Mouse (Mus musculus) midbrain, postnatal 0 days (tissue): ENCODE results near the gene Lhfpl2. TPM values are rescaled to one million over a fixed set of nuclear protein-coding genes. Genes with fewer than 3 reads are reported as not detected.

Source experiments
- ATAC-seq: fragments of 200-750 bp; cut with Nextera tagmentation; 2 replicates; pipeline ENCODE4 v1.8.0; 2017; ENCODE audit warnings: moderate number of reproducible peaks, mild to moderate bottlenecking, moderate TSS enrichment, moderate library complexity; ENCODE audit not compliant: low FRiP score
- DNase-seq: peaks from one replicate; pipeline ENCODE4 v3.0.0-alpha.2; 2015; ENCODE audit warnings: low spot score
- H3K27ac ChIP-seq: fragments of 300-500 bp; sonication (generic); 2 replicates; pipeline ENCODE4 v1.5.1; 2014; ENCODE audit warnings: low read depth, mild to moderate bottlenecking, low read length, mixed read lengths
- H3K27me3 ChIP-seq: fragments of 300-500 bp; sonication (generic); 2 replicates; pipeline ENCODE4 v1.6.1; 2014; ENCODE audit warnings: low read length, control low read depth, mixed read lengths; ENCODE audit not compliant: insufficient read depth
- H3K36me3 ChIP-seq: fragments of 300-500 bp; sonication (generic); 2 replicates; pipeline ENCODE4 v1.6.1; 2014; ENCODE audit warnings: low read length, control low read depth, mixed read lengths; ENCODE audit not compliant: insufficient read depth
- H3K4me1 ChIP-seq: fragments of 300-500 bp; sonication (generic); 2 replicates; pipeline ENCODE4 v1.6.1; 2014; ENCODE audit warnings: mild to moderate bottlenecking, control low read depth, antibody characterized with exemption, low read length, mixed read lengths; ENCODE audit not compliant: insufficient read depth
- H3K4me2 ChIP-seq: fragments of 300-500 bp; sonication (generic); 2 replicates; pipeline ENCODE4 v1.6.1; 2014; ENCODE audit warnings: low read depth, mild to moderate bottlenecking, low read length, mixed read lengths; ENCODE audit not compliant: poor library complexity, severe bottlenecking
- H3K4me3 ChIP-seq: fragments of 300-500 bp; sonication (generic); 2 replicates; pipeline ENCODE4 v1.5.1; 2014; ENCODE audit warnings: low read depth, mild to moderate bottlenecking, low read length, moderate library complexity
- H3K9ac ChIP-seq: fragments of 300-500 bp; sonication (generic); replicated peaks from 2 replicates; pipeline ENCODE4 v1.6.1; 2014; ENCODE audit warnings: mild to moderate bottlenecking, low read length, moderate library complexity, mixed read lengths; ENCODE audit not compliant: poor library complexity, severe bottlenecking
- H3K9me3 ChIP-seq: fragments of 300-500 bp; sonication (generic); 2 replicates; pipeline ENCODE4 v1.6.1; 2016; ENCODE audit warnings: low read length, control low read depth
- CTCF ChIP-seq: IDR thresholded peaks from 2 replicates; pipeline ENCODE4 v1.5.1; 2016; ENCODE audit warnings: antibody characterized with exemption, mild to moderate bottlenecking
- WGBS: fragments of 180-500 bp; shearing (Covaris S2); extraction: QIAGEN DNeasy Blood & Tissue Kit; methylation state at CpG from one replicate; pipeline ENCODE4 v1.1.7; 2014; 5-methylcytosine and 5-hydroxymethylcytosine counted together
- polyA plus RNA-seq: library from polyadenylated mRNA; unstranded; fragments of >200 nt; fragmentation: Nextera tagmentation; extraction: Ambion mirVana; gene quantifications from 2 replicates; pipeline ENCODE4 v1.2.1, GENCODE M21; 2015
- total RNA-seq: library from RNA; depleted of rRNA; stranded (reverse); fragments of >200 nt; gene quantifications from 2 replicates; pipeline ENCODE4 v1.2.3, GENCODE M21; 2014

Gene Lhfpl2
- total and polyA plus RNA-seq, 2 experiments from 2014 or later = 10.7 to 23.9 TPM

GRCm38 (mm10) chr13:94037313-94038051 is 20.1 kb upstream of the Lhfpl2 start:
- ATAC-seq = no peak
- 36% methylated on average over 6 of the region's 6 CpGs for WGBS

GRCm38 (mm10) chr13:94038052-94038340 is 19.6 kb upstream of the Lhfpl2 start:
- Histone ChIP-seq H3K9ac (no peak overlapping the region), H3K27me3 (no peaks in the 10 kb centered on the region), H3K4me3 (no peak overlapping the region), H3K4me2 (no peak overlapping the region), H3K36me3 (no peaks in the 10 kb centered on the region), H3K9me3 (no peaks in the 10 kb centered on the region), H3K27ac (no peak overlapping the region), H3K4me1 (no peaks in the 10 kb centered on the region; the same call in 1 of the 2 replicates)
- ATAC-seq (no peak), DNase-seq (no peak)
- 26% methylated on average over 2 of the region's 2 CpGs for WGBS
- no peak for TF ChIP-seq CTCF

More at GRCm38 (mm10) chr13:94037313-94038051, 20.1 kb upstream of the Lhfpl2 start:
- Histone ChIP-seq H3K9me3 (no peaks in the 10 kb centered on the region), H3K36me3 (no peaks in the 10 kb centered on the region), H3K4me3 (no peak overlapping the region), H3K27ac (no peak overlapping the region), H3K4me1 (no peaks in the 10 kb centered on the region; the same call in 1 of the 2 replicates), H3K4me2 (no peak overlapping the region), H3K27me3 (no peaks in the 10 kb centered on the region), H3K9ac (no peak overlapping the region)
- DNase-seq = no peak
- no peak for TF ChIP-seq CTCF

GRCm38 (mm10) chr13:94050036-94050435 is 7.6 kb upstream of the Lhfpl2 start:
- WGBS = 79% methylated on average over 7 of the region's 7 CpGs
- H3K9ac ChIP-seq = no peak overlapping the region
- ATAC-seq = no peak
- H3K4me1 ChIP-seq = no peaks in the 10 kb centered on the region
- no peak overlapping the region for H3K4me3 ChIP-seq
- H3K4me2 ChIP-seq = no peak overlapping the region
- no peaks in the 10 kb centered on the region for H3K27me3 ChIP-seq
- H3K27ac ChIP-seq = no peak overlapping the region
- no peaks in the 10 kb centered on the region for H3K9me3 ChIP-seq
- H3K36me3 ChIP-seq = no peaks in the 10 kb centered on the region
- no peak for DNase-seq
- TF ChIP-seq CTCF = no peak

GRCm38 (mm10) chr13:94050782-94051181 is 6.8 kb upstream of the Lhfpl2 start:
- H3K4me2 ChIP-seq = no peak overlapping the region
- H3K4me1 ChIP-seq = no peaks in the 10 kb centered on the region
- WGBS = 93% methylated on average over 3 of the region's 3 CpGs
- H3K36me3 ChIP-seq = no peaks in the 10 kb centered on the region
- no peak overlapping the region for H3K27ac ChIP-seq
- no peak overlapping the region for H3K4me3 ChIP-seq
- H3K9ac ChIP-seq = no peak overlapping the region
- no peak for TF ChIP-seq CTCF
- no peak for DNase-seq
- no peaks in the 10 kb centered on the region for H3K9me3 ChIP-seq
- H3K27me3 ChIP-seq = no peaks in the 10 kb centered on the region
- ATAC-seq = no peak

- 3% methylated on average over 17 of the region's 17 CpGs for WGBS
- H3K27ac ChIP-seq = no peak overlapping the region
- TF ChIP-seq CTCF = no peak
- H3K9ac ChIP-seq = peak overlapping the region; percentile 55
- peak overlapping the region; percentile 72 for H3K4me3 ChIP-seq
- peaks cover 21% of the 10 kb centered on the region; the same call in 1 of the 2 replicates for H3K27me3 ChIP-seq
- peak overlapping the region; percentile 100 for H3K4me2 ChIP-seq
- ATAC-seq (no peak), DNase-seq (no peak)
- H3K9me3 ChIP-seq = no peaks in the 10 kb centered on the region
- no peaks in the 10 kb centered on the region for H3K36me3 ChIP-seq
- no peaks in the 10 kb centered on the region for H3K4me1 ChIP-seq
These were observed 497 bp upstream of the Lhfpl2 start for GRCm38 (mm10) chr13:94057036-94057562.

- Histone ChIP-seq H3K27ac (no peak overlapping the region), H3K36me3 (no peaks in the 10 kb centered on the region), H3K4me2 (peak overlapping the region; percentile 100), H3K9ac (no peak overlapping the region), H3K4me1 (no peaks in the 10 kb centered on the region), H3K27me3 (peaks cover 21% of the 10 kb centered on the region; the same call in 1 of the 2 replicates), H3K9me3 (no peaks in the 10 kb centered on the region), H3K4me3 (peak overlapping the region; percentile 72)
- DNase-seq (no peak), ATAC-seq (no peak)
- TF ChIP-seq CTCF = no peak
- WGBS = 39% methylated on average over 6 of the region's 6 CpGs
These were observed 1.1 kb downstream of the Lhfpl2 start for GRCm38 (mm10) chr13:94058642-94059222.
